8 mouse cellular contexts compared by ENCODE assay signal in genomic region chr7:73628071-73628470, GRCm38 (mm10).
DNase-seq lines count a peak whose midpoint lies in the region; ATAC-seq and TF ChIP-seq lines count a peak whose summit lies in the region.

No protein-coding gene starts in this region.

- no peaks in the 10 kb centered on the region for H3K27me3 ChIP-seq in forebrain, embryonic 13.5 days
- H3K27me3 ChIP-seq in heart, postnatal 0 days (ENCODE audit: control insufficient read depth, insufficient read depth, low read length): no peaks in the 10 kb centered on the region
- H3K27me3 ChIP-seq in liver, embryonic 14.5 days (ENCODE audit: control insufficient read depth, insufficient read depth, low read length): no peaks in the 10 kb centered on the region
- H3K27me3 ChIP-seq in neural tube, embryonic 11.5 days (ENCODE audit: control insufficient read depth, insufficient read depth, low read length): no peaks in the 10 kb centered on the region

- no peak overlapping the region for H3K9ac ChIP-seq in forebrain, embryonic 13.5 days
- no peak overlapping the region for H3K9ac ChIP-seq in heart, postnatal 0 days (replicated peaks; ENCODE audit: low read depth, low read length)
- H3K9ac ChIP-seq in liver, embryonic 14.5 days (replicated peaks): no peak overlapping the region
- H3K9ac ChIP-seq in neural tube, embryonic 11.5 days (ENCODE audit: low read length): no peak overlapping the region

- peak; percentile 81 for ATAC-seq in forebrain, embryonic 13.5 days
- peak; percentile 89 for ATAC-seq in heart, postnatal 0 days (ENCODE audit: insufficient read depth, low read depth)
- peak; percentile 58 for ATAC-seq in liver, embryonic 14.5 days (ENCODE audit: insufficient read depth)
- ATAC-seq in neural tube, embryonic 11.5 days (ENCODE audit: insufficient read depth, low FRiP score, low TSS enrichment): peak; percentile 56; the same call in 1 of the 2 replicates

- H3K36me3 ChIP-seq in forebrain, embryonic 13.5 days (ENCODE audit: poor library complexity, severe bottlenecking): no peaks in the 10 kb centered on the region
- no peaks in the 10 kb centered on the region for H3K36me3 ChIP-seq in heart, postnatal 0 days (replicated peaks; ENCODE audit: control insufficient read depth, insufficient read depth, low read length)
- no peaks in the 10 kb centered on the region for H3K36me3 ChIP-seq in liver, embryonic 14.5 days (replicated peaks; ENCODE audit: control insufficient read depth, insufficient read depth, low read depth)
- no peaks in the 10 kb centered on the region for H3K36me3 ChIP-seq in neural tube, embryonic 11.5 days (ENCODE audit: control insufficient read depth, insufficient read depth, low read length)

- H3K27ac ChIP-seq in forebrain, embryonic 13.5 days: 0 out of 2 replicates have a peak overlapping the region, but pooled peaks have one; percentile 19
- H3K27ac ChIP-seq in heart, postnatal 0 days (ENCODE audit: low read depth): no peak overlapping the region
- no peak overlapping the region for H3K27ac ChIP-seq in liver, embryonic 14.5 days
- H3K27ac ChIP-seq in neural tube, embryonic 11.5 days (ENCODE audit: low read depth, low read length): no peak overlapping the region

- H3K4me2 ChIP-seq in forebrain, embryonic 13.5 days: no peak overlapping the region
- no peak overlapping the region for H3K4me2 ChIP-seq in heart, postnatal 0 days (ENCODE audit: low read depth, low read length)
- no peak overlapping the region for H3K4me2 ChIP-seq in liver, embryonic 14.5 days (ENCODE audit: low read depth)
- no peak overlapping the region for H3K4me2 ChIP-seq in neural tube, embryonic 11.5 days (ENCODE audit: low read depth)

- no peak overlapping the region for H3K4me3 ChIP-seq in forebrain, embryonic 13.5 days
- no peak overlapping the region for H3K4me3 ChIP-seq in heart, postnatal 0 days (ENCODE audit: low read depth, low read length)
- H3K4me3 ChIP-seq in liver, embryonic 14.5 days (ENCODE audit: insufficient read depth in 1 of 2, low read depth in 2 of 2, low read length in 2 of 2): no peak overlapping the region
- no peak overlapping the region for H3K4me3 ChIP-seq in neural tube, embryonic 11.5 days (ENCODE audit: low read depth, low read length)

- peaks cover 17% of the 10 kb centered on the region for H3K4me1 ChIP-seq in forebrain, embryonic 13.5 days
- no peaks in the 10 kb centered on the region for H3K4me1 ChIP-seq in heart, postnatal 0 days (ENCODE audit: control insufficient read depth, insufficient read depth)
- peaks cover 0 to 8% of the 10 kb centered on the region in 2 experiments; a peak in 2 of 4 replicates for H3K4me1 ChIP-seq in liver, embryonic 14.5 days (replicated peaks; ENCODE audit: control insufficient read depth in 2 of 2, insufficient read depth in 2 of 2, low read length in 1 of 2)
- 0 out of 2 replicates have a peak, but pooled peaks cover 3% of the 10 kb centered on the region for H3K4me1 ChIP-seq in neural tube, embryonic 11.5 days (ENCODE audit: control insufficient read depth, insufficient read depth, low read length)

- no peak for TF ChIP-seq EP300 in heart, postnatal 0 days (IDR thresholded peaks at IDR 0.05; ENCODE audit: low read depth)
- no peak for TF ChIP-seq EP300 in liver, embryonic 14.5 days (IDR thresholded peaks at IDR 0.05; ENCODE audit: low read depth)

- 0 out of 2 replicates have a peak, but pooled peaks cover 4% of the 10 kb centered on the region for H3K9me3 ChIP-seq in forebrain, embryonic 13.5 days (replicated peaks)
- H3K9me3 ChIP-seq in heart, postnatal 0 days (replicated peaks; ENCODE audit: control insufficient read depth, low read length): 0 out of 2 replicates have a peak, but pooled peaks cover 6% of the 10 kb centered on the region
- no peaks in the 10 kb centered on the region for H3K9me3 ChIP-seq in liver, embryonic 14.5 days (ENCODE audit: control insufficient read depth, low read length)
- no peaks in the 10 kb centered on the region for H3K9me3 ChIP-seq in neural tube, embryonic 11.5 days (ENCODE audit: control insufficient read depth, low read length)

- WGBS in forebrain, embryonic 13.5 days: under 1% methylated on average over 6 of the region's 6 CpGs
- WGBS in heart, postnatal 0 days: 0% methylated on average over 6 of the region's 6 CpGs
- WGBS in liver, embryonic 14.5 days (ENCODE audit: insufficient replicate concordance): under 1% methylated on average over 6 of the region's 6 CpGs
- 1% methylated on average over 6 of the region's 6 CpGs for WGBS in neural tube, embryonic 11.5 days

- peak; percentile 95 for DNase-seq in ES-CJ7 (ENCODE audit: low read depth, low spot score)
- DNase-seq in c-Kit-positive CD71-positive TER-119-negative erythroid progenitor cells, embryonic 14.5 days (ENCODE audit: low read depth): peak; percentile 78
- peak; percentile 86 for DNase-seq in heart, postnatal 0 days (ENCODE audit: low spot score)
- peak; percentile 70 to 80 for DNase-seq in kidney, postnatal 25 days
- DNase-seq in liver, embryonic 14.5 days (ENCODE audit: low read depth in 3 of 3, low spot score in 3 of 3): peak; percentile 58 to 74 (median 65)
- DNase-seq in neural tube, embryonic 11.5 days (ENCODE audit: low spot score): peak; percentile 74
- DNase-seq in testis, postnatal 14 days (ENCODE audit: low spot score): peak; percentile 37

- peak; percentile 96 for TF ChIP-seq CTCF in heart, postnatal 0 days (IDR thresholded peaks at IDR 0.05; ENCODE audit: low read depth)
- TF ChIP-seq CTCF in liver, embryonic 14.5 days (IDR thresholded peaks at IDR 0.05; ENCODE audit: low read depth): peak; percentile 90

Comparison
In these comparisons a context has a peak if more than half of its experiments do, and no peak if none do; other contexts are left out.
1. DNase-seq: peak in every context shown above with its lines; median percentile 95 in ES-CJ7; 86 in heart, postnatal 0 days; 78 in c-Kit-positive CD71-positive TER-119-negative erythroid progenitor cells, embryonic 14.5 days; 75 in kidney, postnatal 25 days; 74 in neural tube, embryonic 11.5 days; 65 in liver, embryonic 14.5 days; 37 in testis, postnatal 14 days.